Mouse (Mus musculus) intestine, postnatal 0 days (tissue): Measurements from ENCODE around the gene Ano10. TPM values are rescaled to one million over a fixed set of nuclear protein-coding genes. Genes with fewer than 3 reads are reported as not detected.

ENCODE experiments used
- ATAC-seq: fragments of 200-750 bp; cut with Nextera tagmentation; 2 replicates; pipeline ENCODE4 v1.8.0; 2017; ENCODE audit warnings: mild to moderate bottlenecking, moderate TSS enrichment, moderate library complexity
- H3K27ac ChIP-seq: fragments of 300-500 bp; sonication (generic); 2 replicates; pipeline ENCODE4 v1.5.1; 2014; ENCODE audit warnings: mild to moderate bottlenecking, low read depth, low read length, moderate library complexity
- H3K27me3 ChIP-seq: fragments of 300-500 bp; sonication (generic); replicated peaks from 2 replicates; pipeline ENCODE4 v1.6.1; 2014; ENCODE audit warnings: low read length, mixed read lengths; ENCODE audit not compliant: control insufficient read depth, insufficient read depth
- H3K36me3 ChIP-seq: fragments of 300-500 bp; sonication (generic); 2 replicates; pipeline ENCODE4 v1.6.1; 2014; ENCODE audit warnings: mild to moderate bottlenecking, moderate library complexity; ENCODE audit not compliant: control insufficient read depth, insufficient read depth
- H3K4me1 ChIP-seq: fragments of 300-500 bp; sonication (generic); replicated peaks from 2 replicates; pipeline ENCODE4 v1.6.1; 2014; ENCODE audit warnings: antibody characterized with exemption, low read length, mixed read lengths; ENCODE audit not compliant: control insufficient read depth, insufficient read depth
- H3K4me2 ChIP-seq: fragments of 300-500 bp; sonication (generic); replicated peaks from 2 replicates; pipeline ENCODE4 v1.6.1; 2014; ENCODE audit warnings: low read depth, mild to moderate bottlenecking, moderate library complexity
- H3K4me3 ChIP-seq: fragments of 300-500 bp; sonication (generic); 2 replicates; pipeline ENCODE4 v1.5.1; 2014; ENCODE audit warnings: low read depth, low read length
- H3K9ac ChIP-seq: fragments of 300-500 bp; sonication (generic); 2 replicates; pipeline ENCODE4 v1.6.1; 2014; ENCODE audit warnings: mild to moderate bottlenecking, low read depth, low read length
- H3K9me3 ChIP-seq: fragments of 300-500 bp; sonication (generic); 2 replicates; pipeline ENCODE4 v1.6.1; 2016; ENCODE audit warnings: mixed run types; ENCODE audit not compliant: control insufficient read depth
- CTCF ChIP-seq: sonication (generic); IDR thresholded peaks from 2 replicates; pipeline ENCODE4 v1.5.1; 2016; ENCODE audit warnings: low read depth, mild to moderate bottlenecking, control low read depth, antibody characterized with exemption, moderate library complexity
- WGBS: fragments of 180-500 bp; shearing (Covaris S2); extraction: QIAGEN DNeasy Blood & Tissue Kit; methylation state at CpG from one replicate; pipeline ENCODE4 v1.1.7; 2014; 5-methylcytosine and 5-hydroxymethylcytosine counted together
- polyA plus RNA-seq: library from polyadenylated mRNA; unstranded; fragments of >200 nt; fragmentation: Nextera tagmentation; extraction: Ambion mirVana; gene quantifications from 2 replicates; pipeline ENCODE4 v1.2.1, GENCODE M21; 2015

Ano10 gene
- polyA plus RNA-seq, 1 experiment from 2014 or later: 51.9 TPM

DNA sequence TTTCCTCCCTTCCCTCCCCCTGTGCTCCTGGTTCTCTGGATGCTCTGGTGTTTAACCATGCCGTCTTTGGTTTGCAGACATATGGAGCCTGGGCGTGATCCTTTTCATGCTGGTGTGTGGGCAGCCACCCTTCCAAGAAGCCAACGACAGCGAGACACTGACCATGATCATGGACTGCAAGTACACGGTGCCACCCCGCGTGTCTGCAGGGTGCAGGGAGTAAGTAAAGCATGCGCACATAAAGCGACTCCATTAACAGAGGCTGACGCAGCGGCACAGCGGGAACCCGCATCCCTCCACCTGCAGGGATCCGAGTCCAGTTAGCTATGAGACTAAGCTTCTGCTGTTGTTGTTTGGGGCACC, 137.2 kb downstream of the Ano10 start:
- Histone ChIP-seq H3K9ac (no peak overlapping the region), H3K9me3 (no peaks in the 10 kb centered on the region), H3K27ac (peak overlapping the region; percentile 63), H3K4me3 (no peak overlapping the region), H3K36me3 (peaks cover 36% of the 10 kb centered on the region), H3K27me3 (no peaks in the 10 kb centered on the region), H3K4me1 (peaks cover 6% of the 10 kb centered on the region; the same call in 1 of the 2 replicates), H3K4me2 (peak overlapping the region; percentile 0; the same call in 1 of the 2 replicates)
- no peak for ATAC-seq
- 70% methylated on average over 14 of the region's 14 CpGs for WGBS
- no peak for TF ChIP-seq CTCF

GRCm38 (mm10) chr9:122156389-122157078, 137.7 kb downstream of the Ano10 start:
- TF ChIP-seq CTCF: peak; percentile 66
- H3K4me3 ChIP-seq: no peak overlapping the region
- ATAC-seq: peak; percentile 62
- no peak overlapping the region for H3K9ac ChIP-seq
- H3K27me3 ChIP-seq: no peaks in the 10 kb centered on the region
- 0 out of 2 replicates have a peak overlapping the region, but pooled peaks have one; percentile 0 for H3K4me2 ChIP-seq
- peaks cover 6% of the 10 kb centered on the region; the same call in 1 of the 2 replicates for H3K4me1 ChIP-seq
- no peaks in the 10 kb centered on the region for H3K9me3 ChIP-seq
- H3K36me3 ChIP-seq: peaks cover 36% of the 10 kb centered on the region
- peak overlapping the region; percentile 65 for H3K27ac ChIP-seq
- WGBS: 65% methylated on average over 5 of the region's 5 CpGs

- Histone ChIP-seq H3K4me1 (peaks cover 6% of the 10 kb centered on the region; the same call in 1 of the 2 replicates), H3K9ac (no peak overlapping the region), H3K36me3 (peaks cover 25% of the 10 kb centered on the region; the same call in 1 of the 2 replicates), H3K4me3 (no peak overlapping the region), H3K27ac (peak overlapping the region; percentile 52), H3K4me2 (0 out of 2 replicates have a peak overlapping the region, but pooled peaks have one; percentile 9), H3K9me3 (no peaks in the 10 kb centered on the region), H3K27me3 (no peaks in the 10 kb centered on the region)
- WGBS: 64% methylated on average over 1 of the region's 1 CpGs
- no peak for TF ChIP-seq CTCF
- ATAC-seq: peak; percentile 66
Measured at GRCm38 (mm10) chr9:122155193-122155592, 139.0 kb downstream of the Ano10 start.

- no peak for TF ChIP-seq CTCF
- Histone ChIP-seq H3K9me3 (no peaks in the 10 kb centered on the region), H3K27ac (peak overlapping the region; percentile 46; the same call in 1 of the 2 replicates), H3K4me2 (no peak overlapping the region), H3K4me3 (no peak overlapping the region), H3K27me3 (no peaks in the 10 kb centered on the region), H3K9ac (no peak overlapping the region), H3K4me1 (peaks cover 10% of the 10 kb centered on the region; the same call in 1 of the 2 replicates), H3K36me3 (peaks cover 20% of the 10 kb centered on the region; the same call in 1 of the 2 replicates)
- 67% methylated on average over 3 of the region's 3 CpGs for WGBS
- no peak for ATAC-seq
Measured at GRCm38 (mm10) chr9:122153436-122153835, 140.8 kb downstream of the Ano10 start.

DNA sequence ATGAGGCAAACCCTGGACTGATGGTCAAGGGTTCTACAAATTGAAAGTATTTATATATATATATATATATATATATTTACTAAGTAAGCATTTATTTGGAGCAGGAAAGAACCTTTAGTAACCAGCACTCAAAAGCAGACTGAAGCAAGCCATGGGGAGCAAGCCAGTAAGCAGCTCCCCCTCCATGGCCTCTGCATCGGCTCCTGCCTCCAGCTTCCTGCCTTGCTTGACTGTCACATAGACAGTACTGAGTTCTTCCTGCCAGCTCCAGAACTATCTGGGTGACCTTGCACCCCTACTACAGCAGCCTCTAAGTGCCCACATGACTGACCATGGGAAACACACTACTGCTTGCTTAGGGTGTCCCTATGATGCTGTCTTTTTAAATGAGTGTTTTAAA, 141.7 kb downstream of the Ano10 start:
- WGBS: 63% methylated on average over 1 of the region's 1 CpGs
- H3K27ac ChIP-seq: peak overlapping the region; percentile 46; the same call in 1 of the 2 replicates
- no peak for ATAC-seq

DNA sequence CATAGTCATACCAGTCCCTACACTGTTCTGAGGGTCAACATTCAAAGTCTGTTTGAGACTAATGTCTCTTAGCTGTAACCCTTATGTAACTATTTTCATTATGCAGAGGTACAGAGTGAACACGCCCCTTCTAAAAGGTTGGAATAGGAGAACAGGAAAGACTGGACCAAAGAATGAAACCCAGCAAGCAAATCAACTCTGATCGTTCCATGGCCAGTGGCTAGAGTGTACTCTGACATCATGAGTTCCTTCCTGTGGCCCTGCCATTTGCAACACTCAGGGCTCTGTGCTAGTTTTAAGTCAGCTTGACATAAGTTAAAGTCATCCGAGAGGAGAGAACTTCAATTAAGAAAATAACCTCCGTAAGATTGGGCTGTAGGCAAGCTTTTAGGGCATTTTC, 142.2 kb downstream of the Ano10 start:
- no peak for TF ChIP-seq CTCF
- Histone ChIP-seq H3K27ac (peak overlapping the region; percentile 46; the same call in 1 of the 2 replicates), H3K4me3 (no peak overlapping the region), H3K4me2 (no peak overlapping the region), H3K9me3 (no peaks in the 10 kb centered on the region), H3K4me1 (peaks cover 15% of the 10 kb centered on the region; the same call in 1 of the 2 replicates), H3K27me3 (no peaks in the 10 kb centered on the region), H3K36me3 (peaks cover 8% of the 10 kb centered on the region; the same call in 1 of the 2 replicates), H3K9ac (no peak overlapping the region)
- WGBS: 87% methylated on average over 4 of the region's 4 CpGs
- ATAC-seq: no peak

More for the DNA sequence above, 141.7 kb downstream of the Ano10 start:
- no peak for TF ChIP-seq CTCF
- Histone ChIP-seq H3K9me3 (no peaks in the 10 kb centered on the region), H3K36me3 (peaks cover 12% of the 10 kb centered on the region; the same call in 1 of the 2 replicates), H3K4me3 (no peak overlapping the region), H3K27me3 (no peaks in the 10 kb centered on the region), H3K4me2 (no peak overlapping the region), H3K9ac (no peak overlapping the region), H3K4me1 (peaks cover 15% of the 10 kb centered on the region; the same call in 1 of the 2 replicates)
